ENCODE assay signal across 20 mouse cellular contexts in genomic region chr11:95462168-95462567, GRCm38 (mm10). TPM values are rescaled to one million over a fixed set of nuclear protein-coding genes. Genes with fewer than 3 reads are reported as not detected.
A peak's percentile ranks its signal among the peaks of the same experiment; 100 is the strongest.
DNase-seq lines count a peak whose midpoint lies in the region; ATAC-seq and TF ChIP-seq lines count a peak whose summit lies in the region.
"Had no signal": no experiment of that assay in that cellular context is flagged by ENCODE, and none has a peak within 500 bp of the region (broad histone marks: within the 10 kb centered on the region; RNA-seq: fewer than 3 reads in every experiment).

No protein-coding gene starts in this region.

- H3K4me3 ChIP-seq in liver, adult 2 months (ENCODE audit: insufficient read depth, low read depth, low read length) = no peak overlapping the region
- no peak overlapping the region for H3K4me3 ChIP-seq in liver, embryonic 12.5 days
- H3K4me3 ChIP-seq in liver, postnatal 0 days (ENCODE audit: low read depth, low read length) = no peak overlapping the region
- no peak overlapping the region for H3K4me3 ChIP-seq in liver, embryonic 11.5 days (ENCODE audit: low read depth, low read length)

- peaks cover 20% of the 10 kb centered on the region; the same call in 1 of the 2 replicates for H3K79me2 ChIP-seq in liver, adult 2 months (ENCODE audit: control insufficient read depth, insufficient read depth, low read length)

- H3K27me3 ChIP-seq in liver, adult 2 months (ENCODE audit: control insufficient read depth, insufficient read depth, low read length) = no peaks in the 10 kb centered on the region
- no peaks in the 10 kb centered on the region for H3K27me3 ChIP-seq in liver, embryonic 12.5 days (replicated peaks)
- no peaks in the 10 kb centered on the region for H3K27me3 ChIP-seq in liver, postnatal 0 days (ENCODE audit: insufficient read depth, low read length)
- H3K27me3 ChIP-seq in liver, embryonic 11.5 days (replicated peaks; ENCODE audit: control insufficient read depth, insufficient read depth, low read length) = no peaks in the 10 kb centered on the region
- H3K27me3 ChIP-seq: CH12.LX, Patski had no signal

- H3K27ac ChIP-seq in liver, adult 2 months (replicated peaks; ENCODE audit: insufficient read depth, low read depth, low read length) = peak overlapping the region; percentile 59
- no peak overlapping the region for H3K27ac ChIP-seq in liver, embryonic 12.5 days
- peak overlapping the region; percentile 64 for H3K27ac ChIP-seq in liver, postnatal 0 days (ENCODE audit: low read depth)
- H3K27ac ChIP-seq in liver, embryonic 11.5 days (ENCODE audit: low read depth, low read length) = no peak overlapping the region

- no peak overlapping the region for H3K9ac ChIP-seq in liver, adult 2 months (ENCODE audit: low read depth, low read length)
- H3K9ac ChIP-seq in liver, embryonic 12.5 days = no peak overlapping the region
- no peak overlapping the region for H3K9ac ChIP-seq in liver, postnatal 0 days (replicated peaks)
- H3K9ac ChIP-seq in liver, embryonic 11.5 days (ENCODE audit: low read depth, low read length) = no peak overlapping the region

- H3K36me3 ChIP-seq in liver, adult 2 months (ENCODE audit: control insufficient read depth, insufficient read depth, low read length) = peaks cover 2% of the 10 kb centered on the region; the same call in 1 of the 2 replicates
- peaks cover 6% of the 10 kb centered on the region for H3K36me3 ChIP-seq in liver, embryonic 12.5 days
- H3K36me3 ChIP-seq in liver, postnatal 0 days (replicated peaks; ENCODE audit: insufficient read depth, low read length) = 0 out of 2 replicates have a peak, but pooled peaks cover 6% of the 10 kb centered on the region
- no peaks in the 10 kb centered on the region for H3K36me3 ChIP-seq in liver, embryonic 11.5 days (ENCODE audit: control insufficient read depth, insufficient read depth, low read length)

- 25% methylated on average over 3 of the region's 3 CpGs for WGBS in liver, adult 2 months
- 82% methylated on average over 3 of the region's 3 CpGs for WGBS in liver, embryonic 12.5 days (ENCODE audit: insufficient replicate concordance)
- 71% methylated on average over 3 of the region's 3 CpGs for WGBS in liver, postnatal 0 days (ENCODE audit: insufficient replicate concordance)
- WGBS in liver, embryonic 11.5 days = 86% methylated on average over 3 of the region's 3 CpGs

- peak; percentile 31; the same call in 1 of the 2 replicates for TF ChIP-seq EP300 in liver, postnatal 0 days (IDR thresholded peaks at IDR 0.05; ENCODE audit: low read depth)

- TF ChIP-seq POLR2A in liver, adult 2 months (IDR thresholded peaks at IDR 0.05; ENCODE audit: extremely low read depth, insufficient read depth, low read length) = no peak

- H3K9me3 ChIP-seq in liver, embryonic 12.5 days (replicated peaks) = no peaks in the 10 kb centered on the region
- no peaks in the 10 kb centered on the region for H3K9me3 ChIP-seq in liver, postnatal 0 days (ENCODE audit: low read length)
- no peaks in the 10 kb centered on the region for H3K9me3 ChIP-seq in liver, embryonic 11.5 days (ENCODE audit: control insufficient read depth, low read length)
- H3K9me3 ChIP-seq: G1E had no signal

- peak; percentile 85 for DNase-seq in liver, adult 2 months (ENCODE audit: extremely low read depth, low read depth, low spot score)
- no peak for DNase-seq in liver, postnatal 0 days
- DNase-seq in liver, embryonic 11.5 days (ENCODE audit: low spot score) = no peak
- DNase-seq: adrenal gland, adult 2 months; adrenal gland, adult 8-10 months; adrenal gland, postnatal 10 days; adrenal gland, postnatal 14 days; adrenal gland, postnatal 25 days; adrenal gland, postnatal 36 days; B cell, adult 2 months; cerebellum, adult 11 months; cerebellum, adult 11-12 months; cerebellum, adult 18-20 months had no signal

- no peak overlapping the region for H3K4me2 ChIP-seq in liver, embryonic 12.5 days
- no peak overlapping the region for H3K4me2 ChIP-seq in liver, postnatal 0 days (ENCODE audit: low read depth, low read length)
- H3K4me2 ChIP-seq in liver, embryonic 11.5 days = no peak overlapping the region

- TF ChIP-seq CTCF in liver, adult 2 months (IDR thresholded peaks at IDR 0.05; ENCODE audit: low read depth, low read length) = no peak
- 0 out of 2 replicates have a peak, but pooled peaks have one; percentile 0 for TF ChIP-seq CTCF in liver, postnatal 0 days (IDR thresholded peaks at IDR 0.05; ENCODE audit: low read depth)

- ATAC-seq in liver, embryonic 12.5 days = no peak
- peak; percentile 81 for ATAC-seq in liver, postnatal 0 days
- ATAC-seq in liver, embryonic 11.5 days (replicated peaks; ENCODE audit: low FRiP score) = no peak
- ATAC-seq: activated CD4-positive, CD25-positive, alpha-beta regulatory T cell, adult 4 months; CD4-positive, CD25-positive, alpha-beta regulatory T cell, adult 4 months; Patski had no signal

- H3K4me1 ChIP-seq in liver, adult 2 months (ENCODE audit: control insufficient read depth, insufficient read depth, low read length) = peaks cover 21% of the 10 kb centered on the region
- H3K4me1 ChIP-seq in liver, embryonic 12.5 days = no peaks in the 10 kb centered on the region
- peaks cover 9% of the 10 kb centered on the region; the same call in 1 of the 2 replicates for H3K4me1 ChIP-seq in liver, postnatal 0 days (ENCODE audit: insufficient read depth)
- no peaks in the 10 kb centered on the region for H3K4me1 ChIP-seq in liver, embryonic 11.5 days (replicated peaks; ENCODE audit: control insufficient read depth, insufficient read depth, low read length)

RNA-seq across cellular contexts. Expression of gene Spop, which starts 48.3 kb away (rescaled TPM):
- 39.3 and 48.7 TPM in 2 replicates for total RNA-seq in liver, adult 2 months (2014; rRNA removed)
- polyA plus RNA-seq in liver, adult 2 months (2012; rRNA removed) = 43.9 and 64.1 TPM in 2 replicates
- polyA plus RNA-seq in liver, embryonic 12.5 days (2016; fragmentation: Nextera tagmentation; extraction: Ambion mirVana) = 90.8 and 105 TPM in 2 replicates
- polyA plus RNA-seq in liver, postnatal 0 days (2015; fragmentation: Nextera tagmentation; extraction: Ambion mirVana) = 42.4 and 53.2 TPM in 2 replicates
- 88.1 and 92.4 TPM in 2 replicates for polyA plus RNA-seq in liver, embryonic 11.5 days (2014; fragmentation: Nextera tagmentation; extraction: Ambion mirVana)

RNA-seq across cellular contexts. Expression of gene Nxph3, which starts 52.2 kb away (rescaled TPM):
- total RNA-seq in liver, adult 2 months (2014; rRNA removed) = not detected in 2 replicates
- 0.05 TPM in 1 of 2 replicates, not detected in the other for polyA plus RNA-seq in liver, adult 2 months (2012; rRNA removed)
- polyA plus RNA-seq in liver, embryonic 12.5 days (2016; fragmentation: Nextera tagmentation; extraction: Ambion mirVana) = 0.14 and 0.24 TPM in 2 replicates
- polyA plus RNA-seq in liver, postnatal 0 days (2015; fragmentation: Nextera tagmentation; extraction: Ambion mirVana) = not detected in 2 replicates
- polyA plus RNA-seq in liver, embryonic 11.5 days (2014; fragmentation: Nextera tagmentation; extraction: Ambion mirVana) = 0.10 TPM in 2 replicates
- total RNA-seq: MEL had no signal
- polyA plus RNA-seq: activated CD4-positive, CD25-positive, alpha-beta regulatory T cell, adult 4 months; CD4-positive, CD25-positive, alpha-beta regulatory T cell, adult 4 months; G1E had no signal

Comparison
In these comparisons a context has a peak if more than half of its experiments do, and no peak if none do; other contexts are left out.
1. H3K27ac ChIP-seq: peak in liver, adult 2 months (single experiment) and liver, postnatal 0 days (single experiment); none in liver, embryonic 12.5 days (single experiment) and liver, embryonic 11.5 days (single experiment).